Mouse (Mus musculus): ENCODE measurements at regions not wholly inside any gene's neighbourhood (a gene's known extent, or its start where the extent isn't known, plus 50 kb on each side); places are given as distances from the start of the nearest gene placed in this dataset.

- ATAC-seq (ENCODE audit: extremely low read depth, insufficient number of reproducible peaks, low FRiP score, poor library complexity, severe bottlenecking), result no peak
- Histone ChIP-seq H3K9me3 (replicated peaks) (no peaks in the 10 kb centered on the region), H3K27me3 (ENCODE audit: insufficient read depth, low read length) (peaks cover 6% of the 10 kb centered on the region), H3K4me1 (ENCODE audit: insufficient read depth, low read depth, low read length) (no peaks in the 10 kb centered on the region), H3K4me3 (ENCODE audit: low read depth, low read length) (no peak overlapping the region), H3K36me3 (replicated peaks) (no peaks in the 10 kb centered on the region)
- no peak for DNase-seq (ENCODE audit: low spot score)
- TF ChIP-seq GATA1 (IDR thresholded peaks at IDR 0.05; ENCODE audit: borderline replicate concordance, low read length), result no peak
- no peak for TF ChIP-seq CTCF (IDR thresholded peaks at IDR 0.05; ENCODE audit: low read depth, low read length)
- TF ChIP-seq TAL1 (conservative IDR thresholded peaks at IDR 0.05; ENCODE audit: low read depth, low read length), result no peak
- TF ChIP-seq POLR2AphosphoS5 (IDR thresholded peaks at IDR 0.05; ENCODE audit: insufficient replicate concordance, low read depth, low read length), result no peak
- TF ChIP-seq GATA2 (IDR thresholded peaks at IDR 0.05; ENCODE audit: borderline replicate concordance, low read depth, low read length), result no peak
Observed at GRCm38 (mm10) chr13:100962811-100963540, 129.7 kb upstream of the Slc30a5 start.

GRCm38 (mm10) chr13:100954598-100955251 is 121.5 kb upstream of the Slc30a5 start:
- ATAC-seq (ENCODE audit: extremely low read depth, insufficient number of reproducible peaks, low FRiP score, poor library complexity, severe bottlenecking), result no peak
- DNase-seq (ENCODE audit: low spot score), result no peak
- no peaks in the 10 kb centered on the region for H3K9me3 ChIP-seq (replicated peaks)
- H3K27me3 ChIP-seq (ENCODE audit: insufficient read depth, low read length), result no peaks in the 10 kb centered on the region
- H3K4me3 ChIP-seq (ENCODE audit: low read depth, low read length), result no peak overlapping the region
- H3K36me3 ChIP-seq (replicated peaks), result no peaks in the 10 kb centered on the region
- TF ChIP-seq TAL1 (conservative IDR thresholded peaks at IDR 0.05; ENCODE audit: low read depth, low read length), result no peak
- no peak for TF ChIP-seq GATA1 (IDR thresholded peaks at IDR 0.05; ENCODE audit: borderline replicate concordance, low read length)
- TF ChIP-seq CTCF (IDR thresholded peaks at IDR 0.05; ENCODE audit: low read depth, low read length), result no peak
- TF ChIP-seq GATA2 (IDR thresholded peaks at IDR 0.05; ENCODE audit: borderline replicate concordance, low read depth, low read length), result no peak
- TF ChIP-seq POLR2AphosphoS5 (IDR thresholded peaks at IDR 0.05; ENCODE audit: insufficient replicate concordance, low read depth, low read length), result no peak
- H3K4me1 ChIP-seq (ENCODE audit: insufficient read depth, low read depth, low read length), result no peaks in the 10 kb centered on the region

GRCm38 (mm10) chr13:100954106-100954505 is 120.9 kb upstream of the Slc30a5 start:
- DNase-seq (ENCODE audit: low spot score) (no peak), ATAC-seq (ENCODE audit: extremely low read depth, insufficient number of reproducible peaks, low FRiP score, poor library complexity, severe bottlenecking) (no peak)
- TF ChIP-seq GATA1 (IDR thresholded peaks at IDR 0.05; ENCODE audit: borderline replicate concordance, low read length), result no peak
- TF ChIP-seq TAL1 (conservative IDR thresholded peaks at IDR 0.05; ENCODE audit: low read depth, low read length), result no peak
- Histone ChIP-seq H3K36me3 (replicated peaks) (no peaks in the 10 kb centered on the region), H3K27me3 (ENCODE audit: insufficient read depth, low read length) (no peaks in the 10 kb centered on the region), H3K4me1 (ENCODE audit: insufficient read depth, low read depth, low read length) (no peaks in the 10 kb centered on the region), H3K9me3 (replicated peaks) (no peaks in the 10 kb centered on the region), H3K4me3 (ENCODE audit: low read depth, low read length) (no peak overlapping the region)

GRCm38 (mm10) chr13:100951185-100951508 is 117.9 kb upstream of the Slc30a5 start:
- Histone ChIP-seq H3K27me3 (ENCODE audit: insufficient read depth, low read length) (no peaks in the 10 kb centered on the region), H3K36me3 (replicated peaks) (no peaks in the 10 kb centered on the region), H3K4me1 (ENCODE audit: insufficient read depth, low read depth, low read length) (no peaks in the 10 kb centered on the region), H3K9me3 (replicated peaks) (no peaks in the 10 kb centered on the region), H3K4me3 (ENCODE audit: low read depth, low read length) (no peak overlapping the region)
- TF ChIP-seq GATA1 (IDR thresholded peaks at IDR 0.05; ENCODE audit: borderline replicate concordance, low read length) (no peak), GATA2 (IDR thresholded peaks at IDR 0.05; ENCODE audit: borderline replicate concordance, low read depth, low read length) (no peak), POLR2AphosphoS5 (IDR thresholded peaks at IDR 0.05; ENCODE audit: insufficient replicate concordance, low read depth, low read length) (no peak), TAL1 (conservative IDR thresholded peaks at IDR 0.05; ENCODE audit: low read depth, low read length) (no peak), CTCF (IDR thresholded peaks at IDR 0.05; ENCODE audit: low read depth, low read length) (no peak)
- DNase-seq (ENCODE audit: low spot score) (no peak), ATAC-seq (ENCODE audit: extremely low read depth, insufficient number of reproducible peaks, low FRiP score, poor library complexity, severe bottlenecking) (no peak)

- DNase-seq (ENCODE audit: low spot score), result no peak
- ATAC-seq (ENCODE audit: extremely low read depth, insufficient number of reproducible peaks, low FRiP score, poor library complexity, severe bottlenecking), result no peak
- TF ChIP-seq GATA2 (IDR thresholded peaks at IDR 0.05; ENCODE audit: borderline replicate concordance, low read depth, low read length) (no peak), POLR2AphosphoS5 (IDR thresholded peaks at IDR 0.05; ENCODE audit: insufficient replicate concordance, low read depth, low read length) (no peak), TAL1 (conservative IDR thresholded peaks at IDR 0.05; ENCODE audit: low read depth, low read length) (no peak), GATA1 (IDR thresholded peaks at IDR 0.05; ENCODE audit: borderline replicate concordance, low read length) (no peak)
Observed at GRCm38 (mm10) chr13:100950348-100951184, 117.3 kb upstream of the Slc30a5 start.

GRCm38 (mm10) chr13:100943206-100943848 is 110.1 kb upstream of the Slc30a5 start:
- no peak for ATAC-seq (ENCODE audit: extremely low read depth, insufficient number of reproducible peaks, low FRiP score, poor library complexity, severe bottlenecking)
- no peak overlapping the region for H3K4me3 ChIP-seq (ENCODE audit: low read depth, low read length)
- H3K9me3 ChIP-seq (replicated peaks), result no peaks in the 10 kb centered on the region
- H3K36me3 ChIP-seq (replicated peaks), result no peaks in the 10 kb centered on the region
- H3K4me1 ChIP-seq (ENCODE audit: insufficient read depth, low read depth, low read length), result no peaks in the 10 kb centered on the region
- TF ChIP-seq GATA1 (IDR thresholded peaks at IDR 0.05; ENCODE audit: borderline replicate concordance, low read length), result no peak
- TF ChIP-seq GATA2 (IDR thresholded peaks at IDR 0.05; ENCODE audit: borderline replicate concordance, low read depth, low read length), result no peak
- no peak for TF ChIP-seq CTCF (IDR thresholded peaks at IDR 0.05; ENCODE audit: low read depth, low read length)
- no peak for TF ChIP-seq POLR2AphosphoS5 (IDR thresholded peaks at IDR 0.05; ENCODE audit: insufficient replicate concordance, low read depth, low read length)
- no peak for TF ChIP-seq TAL1 (conservative IDR thresholded peaks at IDR 0.05; ENCODE audit: low read depth, low read length)
- peaks cover 15% of the 10 kb centered on the region for H3K27me3 ChIP-seq (ENCODE audit: insufficient read depth, low read length)
- DNase-seq (ENCODE audit: low spot score), result no peak

More at GRCm38 (mm10) chr13:100950348-100951184, 117.3 kb upstream of the Slc30a5 start:
- Histone ChIP-seq H3K27me3 (ENCODE audit: insufficient read depth, low read length) (no peaks in the 10 kb centered on the region), H3K4me1 (ENCODE audit: insufficient read depth, low read depth, low read length) (no peaks in the 10 kb centered on the region), H3K4me3 (ENCODE audit: low read depth, low read length) (no peak overlapping the region), H3K9me3 (replicated peaks) (no peaks in the 10 kb centered on the region), H3K36me3 (replicated peaks) (no peaks in the 10 kb centered on the region)

Data from G1E (cell line).